Mouse (Mus musculus) ES-Bruce4 (cell line): Measurements from ENCODE around the gene Malsu1.

ENCODE experiments used
- CTCF ChIP-seq: IDR thresholded peaks from one replicate; pipeline ENCODE4 v1.8.1; 2011; ENCODE audit warnings: low read depth, low read length
- EP300 ChIP-seq: IDR thresholded peaks from 2 replicates; pipeline ENCODE4 v1.6.1; 2011; ENCODE audit warnings: low read depth, low read length; ENCODE audit not compliant: insufficient read depth

DNA sequence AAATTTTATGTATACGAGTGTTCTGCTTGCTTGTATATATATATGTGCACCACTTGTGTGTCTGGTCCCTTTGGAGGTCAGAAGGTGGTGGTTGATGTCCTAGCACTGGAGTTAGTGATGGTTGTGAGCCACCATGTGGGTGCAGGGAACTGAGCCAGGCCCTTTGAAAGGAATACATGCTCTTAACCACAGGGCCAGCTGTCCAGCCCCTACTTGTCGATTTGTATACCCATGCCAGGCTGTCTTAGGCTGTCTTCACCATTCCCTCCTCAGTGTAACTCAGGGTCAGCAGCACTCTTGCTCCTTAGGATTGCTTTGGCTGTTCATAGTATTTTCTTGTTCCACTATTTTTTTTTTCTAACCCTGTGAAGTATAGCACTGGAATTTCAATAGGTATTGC, 4.3 kb downstream of the Malsu1 start:
- TF ChIP-seq EP300, result no peak
- TF ChIP-seq CTCF, result no peak
